Comparison of ENCODE assay signal across 19 mouse cellular contexts in genomic region chr10:13401971-13402370, GRCm38 (mm10).
"Had no signal": no experiment of that assay in that cellular context is flagged by ENCODE, and none has a peak within 500 bp of the region (broad histone marks: within the 10 kb centered on the region; RNA-seq: fewer than 3 reads in every experiment).

No protein-coding gene starts in this region.

- ATAC-seq: lung, postnatal 0 days; midbrain, embryonic 15.5 days had no signal

- H3K4me3 ChIP-seq: kidney, embryonic 15.5 days; left cerebral cortex, adult 2 months; midbrain, embryonic 12.5 days; midbrain, embryonic 15.5 days; neural tube, embryonic 12.5 days; neural tube, embryonic 15.5 days; stomach, embryonic 15.5 days had no signal

- H3K4me2 ChIP-seq: kidney, embryonic 15.5 days; midbrain, embryonic 12.5 days; midbrain, embryonic 15.5 days; neural tube, embryonic 12.5 days; neural tube, embryonic 15.5 days; stomach, embryonic 15.5 days had no signal

- H3K36me3 ChIP-seq: kidney, embryonic 15.5 days; midbrain, embryonic 12.5 days; midbrain, embryonic 15.5 days; neural tube, embryonic 12.5 days; neural tube, embryonic 15.5 days; stomach, embryonic 15.5 days had no signal

- H3K27ac ChIP-seq: kidney, embryonic 15.5 days; left cerebral cortex, adult 2 months; liver, embryonic 14.5 days; macrophage; midbrain, embryonic 12.5 days; midbrain, embryonic 15.5 days; neural tube, embryonic 12.5 days; neural tube, embryonic 15.5 days; stomach, embryonic 15.5 days had no signal

- H3K9me3 ChIP-seq: kidney, embryonic 15.5 days; midbrain, embryonic 12.5 days; midbrain, embryonic 15.5 days; neural tube, embryonic 12.5 days; neural tube, embryonic 15.5 days; stomach, embryonic 15.5 days had no signal

- H3K4me1 ChIP-seq: kidney, embryonic 15.5 days; midbrain, embryonic 12.5 days; midbrain, embryonic 15.5 days; neural tube, embryonic 12.5 days; neural tube, embryonic 15.5 days; stomach, embryonic 15.5 days had no signal

- H3K9ac ChIP-seq: kidney, embryonic 15.5 days; liver, embryonic 14.5 days; midbrain, embryonic 12.5 days; midbrain, embryonic 15.5 days; neural tube, embryonic 12.5 days; neural tube, embryonic 15.5 days; stomach, embryonic 15.5 days had no signal

- H3K27me3 ChIP-seq: kidney, embryonic 15.5 days; midbrain, embryonic 12.5 days; midbrain, embryonic 15.5 days; neural tube, embryonic 12.5 days; neural tube, embryonic 15.5 days; stomach, embryonic 15.5 days had no signal

- DNase-seq: kidney, adult 2 months; kidney, postnatal 10 days; kidney, postnatal 36 days; layer of hippocampus, postnatal 36 days; lung, adult 18-20 months; retina, postnatal 1 day; right cerebral cortex, postnatal 25 days; spleen, adult 18-20 months; thymus, postnatal 25 days had no signal
